Mouse (Mus musculus) ovary, adult 10 weeks (tissue): ENCODE data around the gene Olfr1432. TPM values are rescaled to one million over a fixed set of nuclear protein-coding genes. Genes with fewer than 3 reads are reported as not detected.

Experiments used
- polyA plus RNA-seq: library from polyadenylated mRNA; stranded (reverse); fragments of 350-450 nt; fragmentation: Illumina TruSeq; extraction: RNeasy Lipid Tissue Mini Kit (QIAGEN cat#74804); gene quantifications from one replicate; pipeline ENCODE4 v1.2.3, GENCODE M21; 2014

Olfr1432 gene
- not detected for polyA plus RNA-seq

GRCm38 (mm10) chr19:12232496-12232895 lies at the start of gene Olfr1432:
TSS of gene Olfr1432 (minus strand) at chr19:12232596.

GRCm38 (mm10) chr19:12279554-12279953 lies 47.2 kb upstream of the Olfr1432 start, which contains the start of gene Olfr1434:
TSS of gene Olfr1434 (plus strand) at chr19:12279854.

GRCm38 (mm10) chr19:12260732-12261131 lies 28.3 kb upstream of the Olfr1432 start, which contains the start of gene Olfr235:
TSS of gene Olfr235 (plus strand) at chr19:12261032.

GRCm38 (mm10) chr19:12241559-12241958 lies 9.2 kb upstream of the Olfr1432 start, which contains the start of gene Olfr262:
TSS of gene Olfr262 (minus strand) at chr19:12241659.

GRCm38 (mm10) chr19:12200334-12200733 lies 32.1 kb downstream of the Olfr1432 start, which contains the start of gene Olfr1431:
TSS of gene Olfr1431 (plus strand) at chr19:12200634.

Other genes starting within 250 kb of the Olfr1432 start
- not detected for gene Olfr1423, start 191.3 kb downstream of the Olfr1432 start, polyA plus RNA-seq
- not detected for gene Olfr1424, start 169.9 kb downstream of the Olfr1432 start, polyA plus RNA-seq
- not detected for gene Olfr1425, start 154.9 kb downstream of the Olfr1432 start, polyA plus RNA-seq
- not detected for gene Olfr1426, start 140.6 kb downstream of the Olfr1432 start, polyA plus RNA-seq
- gene Olfr1427, start 129.3 kb downstream of the Olfr1432 start, polyA plus RNA-seq: not detected
- not detected for gene Olfr1428, start 116.7 kb downstream of the Olfr1432 start, polyA plus RNA-seq
- gene Olfr76, start 109.4 kb downstream of the Olfr1432 start, polyA plus RNA-seq: not detected
- not detected for gene Olfr1555-ps1, start 62.5 kb downstream of the Olfr1432 start, polyA plus RNA-seq
- gene Olfr1431, start 32.0 kb downstream of the Olfr1432 start, polyA plus RNA-seq: not detected
- gene Olfr262, start 9.1 kb upstream of the Olfr1432 start, polyA plus RNA-seq: not detected
- gene Olfr235, start 28.4 kb upstream of the Olfr1432 start, polyA plus RNA-seq: not detected
- gene Olfr1434, start 47.3 kb upstream of the Olfr1432 start, polyA plus RNA-seq: not detected
- gene Olfr1436, start 66.5 kb upstream of the Olfr1432 start, polyA plus RNA-seq: not detected
- not detected for gene Olfr1437, start 92.5 kb upstream of the Olfr1432 start, polyA plus RNA-seq
- gene Olfr1438-ps1, start 103.3 kb upstream of the Olfr1432 start, polyA plus RNA-seq: not detected
- not detected for gene Olfr1440, start 154.7 kb upstream of the Olfr1432 start, polyA plus RNA-seq
- gene Olfr1441, start 184.8 kb upstream of the Olfr1432 start, polyA plus RNA-seq: not detected
- not detected for gene Pfpl, start 195.3 kb upstream of the Olfr1432 start, polyA plus RNA-seq
- gene Mpeg1, start 228.2 kb upstream of the Olfr1432 start, polyA plus RNA-seq: 117 TPM